Mouse (Mus musculus): ENCODE data around the gene Pus3.

GRCm38 (mm10) chr9:35611841-35612240, 53.4 kb downstream of the Pus3 start, which contains the start of gene Pate4:
- no peak for TF ChIP-seq CTCF (IDR thresholded peaks at IDR 0.05; ENCODE audit: low read depth)
- TF ChIP-seq EP300 (IDR thresholded peaks at IDR 0.05; ENCODE audit: low read depth), result no peak

Measured in heart, postnatal 0 days (tissue).